Mouse (Mus musculus): Measurements from ENCODE around the gene 4833420G17Rik.

DNA sequence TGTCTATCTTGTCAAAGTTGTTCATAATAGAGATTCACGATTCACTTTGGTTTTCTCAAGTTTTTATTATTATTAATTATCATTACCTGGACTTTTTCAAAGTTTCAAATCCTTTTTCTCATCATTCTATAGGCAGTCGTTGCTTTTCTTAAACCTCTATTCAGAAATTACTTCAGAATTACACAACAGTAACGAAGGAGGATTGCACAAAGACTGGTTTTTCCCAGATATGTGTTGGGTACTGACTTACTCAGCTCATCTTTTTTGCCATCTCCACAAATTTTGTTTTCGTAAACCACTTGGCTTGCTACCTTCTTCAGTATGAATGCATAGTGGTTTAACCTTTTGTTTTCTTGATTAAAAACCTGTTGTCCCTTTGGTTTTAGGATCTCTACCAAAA, 9.0 kb upstream of the 4833420G17Rik start:
- no peak for TF ChIP-seq CTCF (IDR thresholded peaks at IDR 0.05)
- TF ChIP-seq POLR2A (IDR thresholded peaks at IDR 0.05; ENCODE audit: insufficient read depth, low read depth, low read length): no peak

All from heart, adult 2 months (tissue).